Mouse (Mus musculus): ENCODE results near the gene Abcb6. TPM values are rescaled to one million over a fixed set of nuclear protein-coding genes. Genes with fewer than 3 reads are reported as not detected.

Abcb6 gene
- polyA plus RNA-seq (2014; fragmentation: Nextera tagmentation; extraction: Ambion mirVana) = 39.0 and 39.7 TPM in 2 replicates

DNA sequence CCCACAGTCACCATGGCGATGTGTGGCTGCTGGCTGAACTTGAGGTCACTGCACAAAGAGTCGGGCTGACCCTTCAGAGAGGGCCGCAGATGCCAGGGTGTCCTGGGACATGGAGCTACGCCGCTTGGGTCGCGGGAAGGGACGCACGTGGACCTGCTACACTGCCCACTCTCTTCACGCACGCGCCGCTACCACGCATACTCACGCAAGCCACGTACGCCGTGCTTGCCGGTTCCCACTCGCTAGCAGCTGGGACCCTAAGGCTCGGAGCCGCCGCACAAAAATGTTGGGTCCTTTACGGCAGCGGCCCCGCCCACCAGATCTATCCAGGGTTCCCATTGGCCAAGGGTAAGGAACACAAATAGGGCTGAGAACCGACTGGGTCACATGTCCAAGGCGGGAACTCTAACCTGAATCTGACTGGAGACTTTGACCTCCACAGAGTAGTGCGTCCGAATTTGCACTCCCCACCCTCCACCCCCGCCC lies at the start of gene Abcb6:
TSS of gene Abcb6 (minus strand) at position 288 of the 486 bp plus-strand sequence.
- ATAC-seq (ENCODE audit: low FRiP score) (peak; percentile 93), DNase-seq (ENCODE audit: low spot score) (peak; percentile 91)
- peak within 1 kb of the TSS; percentile 38; the same call in 1 of the 2 replicates for H3K27ac ChIP-seq
- H3K9ac ChIP-seq = peak within 1 kb of the TSS; percentile 61
- no peaks in the 10 kb centered on the region for H3K9me3 ChIP-seq (ENCODE audit: control insufficient read depth, low read length)
- H3K27me3 ChIP-seq (ENCODE audit: control insufficient read depth, insufficient read depth, low read length) = no peaks in the 10 kb centered on the region
- H3K4me2 ChIP-seq (replicated peaks) = peak within 1 kb of the TSS; percentile 89
- peaks cover 15% of the 10 kb centered on the region for H3K4me1 ChIP-seq (replicated peaks; ENCODE audit: control insufficient read depth, insufficient read depth, low read length)
- WGBS = under 1% methylated on average over 31 of the region's 31 CpGs
- peaks cover 65% of the 10 kb centered on the region for H3K36me3 ChIP-seq (replicated peaks; ENCODE audit: control insufficient read depth, insufficient read depth)
- H3K4me3 ChIP-seq (replicated peaks; ENCODE audit: low read length) = peak within 1 kb of the TSS; percentile 45

DNA sequence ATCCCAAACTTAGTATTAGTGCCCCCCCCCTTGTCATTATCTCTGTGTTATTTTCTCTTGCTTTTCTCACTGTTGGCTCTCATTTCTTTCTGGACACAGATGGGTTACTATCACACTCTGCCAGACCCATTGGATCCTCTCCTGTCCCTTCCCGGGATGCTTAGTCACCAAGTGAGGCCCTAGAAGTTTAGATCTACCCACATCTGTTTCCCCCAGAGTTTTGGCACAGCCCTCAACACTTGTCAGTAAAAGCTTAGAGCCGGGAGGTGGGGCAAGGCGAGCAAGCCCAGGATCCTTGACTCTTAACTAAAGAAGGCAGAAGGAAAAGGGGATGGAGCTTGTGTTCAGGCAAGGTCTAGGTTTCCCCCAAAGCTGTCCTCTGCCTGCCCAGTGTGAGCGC lies 49.0 kb upstream of the Abcb6 start:
- Histone ChIP-seq H3K27ac (no peak overlapping the region), H3K36me3 (replicated peaks; ENCODE audit: control insufficient read depth, insufficient read depth) (no peaks in the 10 kb centered on the region), H3K4me2 (replicated peaks) (no peak overlapping the region), H3K4me1 (replicated peaks; ENCODE audit: control insufficient read depth, insufficient read depth, low read length) (no peaks in the 10 kb centered on the region), H3K9me3 (ENCODE audit: control insufficient read depth, low read length) (no peaks in the 10 kb centered on the region), H3K4me3 (replicated peaks; ENCODE audit: low read length) (no peak overlapping the region), H3K27me3 (ENCODE audit: control insufficient read depth, insufficient read depth, low read length) (no peaks in the 10 kb centered on the region), H3K9ac (no peak overlapping the region)
- ATAC-seq (ENCODE audit: low FRiP score) (no peak), DNase-seq (ENCODE audit: low spot score) (no peak)
- WGBS = 79% methylated on average over 4 of the region's 4 CpGs

DNA sequence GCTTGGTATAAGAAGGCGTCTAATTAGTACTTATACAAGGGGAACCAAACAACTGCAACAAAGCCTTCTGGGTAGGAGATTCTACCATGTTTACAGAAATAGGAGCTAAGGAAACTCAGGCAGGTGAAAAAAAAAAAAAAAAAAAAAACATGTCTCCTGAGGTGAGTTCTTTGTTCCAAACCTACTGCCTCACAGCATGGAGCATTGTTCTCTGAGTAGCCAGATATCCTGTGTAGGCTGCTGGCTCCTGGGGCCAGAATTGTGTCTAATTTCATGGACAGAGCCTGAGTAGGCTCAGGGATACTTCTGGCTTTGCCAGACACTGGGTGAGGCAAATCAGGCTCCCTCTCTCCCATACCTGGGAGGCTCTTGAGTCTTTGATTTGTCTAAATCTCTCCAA lies 47.5 kb upstream of the Abcb6 start:
- Histone ChIP-seq H3K4me1 (replicated peaks; ENCODE audit: control insufficient read depth, insufficient read depth, low read length) (no peaks in the 10 kb centered on the region), H3K27me3 (ENCODE audit: control insufficient read depth, insufficient read depth, low read length) (peaks cover 4% of the 10 kb centered on the region; the same call in 1 of the 2 replicates), H3K27ac (no peak overlapping the region), H3K4me2 (replicated peaks) (no peak overlapping the region), H3K36me3 (replicated peaks; ENCODE audit: control insufficient read depth, insufficient read depth) (no peaks in the 10 kb centered on the region), H3K9ac (no peak overlapping the region), H3K4me3 (replicated peaks; ENCODE audit: low read length) (no peak overlapping the region), H3K9me3 (ENCODE audit: control insufficient read depth, low read length) (no peaks in the 10 kb centered on the region)
- 65% methylated on average over 1 of the region's 1 CpGs for WGBS
- DNase-seq (ENCODE audit: low spot score) (no peak), ATAC-seq (ENCODE audit: low FRiP score) (no peak)

DNA sequence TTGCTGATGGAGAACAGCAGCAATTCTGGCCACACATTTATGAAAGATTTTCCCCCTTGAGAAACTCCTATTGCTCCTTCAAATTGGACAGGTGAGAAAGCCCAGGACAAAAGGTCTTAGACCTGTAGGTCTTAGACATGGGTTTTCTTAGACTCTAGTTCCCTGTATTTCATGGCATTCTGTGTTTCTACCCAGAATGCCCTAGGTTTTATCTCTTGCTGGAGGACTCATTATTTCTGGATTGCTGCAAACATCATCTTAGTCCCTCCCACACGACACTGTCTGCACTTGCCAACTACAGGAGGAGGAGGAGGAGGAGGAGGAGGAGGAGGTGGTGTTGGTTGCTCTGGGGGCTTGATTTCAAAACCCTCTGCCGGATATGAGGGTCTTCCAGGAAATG lies 45.9 kb upstream of the Abcb6 start:
- H3K36me3 ChIP-seq (replicated peaks; ENCODE audit: control insufficient read depth, insufficient read depth) = no peaks in the 10 kb centered on the region

DNA sequence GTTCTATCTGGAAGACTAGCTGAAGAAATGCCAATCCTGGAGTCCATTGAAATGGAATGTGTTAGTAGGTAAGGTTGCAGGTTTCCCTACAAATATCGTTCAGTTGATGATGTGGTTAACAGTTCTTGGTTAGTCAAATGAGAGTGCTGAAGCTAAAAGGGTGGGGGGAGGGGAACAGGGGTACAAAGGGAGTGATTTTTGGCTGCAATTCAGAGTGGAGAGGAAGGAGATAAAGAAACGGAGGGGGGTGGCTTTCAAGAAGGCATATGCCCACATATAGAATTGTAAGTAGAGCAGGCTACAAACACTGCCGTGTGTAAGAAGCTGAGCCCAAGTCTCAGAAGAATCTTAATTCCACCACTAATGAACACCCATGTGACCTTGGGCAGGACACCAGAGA lies 45.3 kb upstream of the Abcb6 start:
- no peak overlapping the region for H3K4me3 ChIP-seq (replicated peaks; ENCODE audit: low read length)
- 72% methylated on average over 3 of the region's 3 CpGs for WGBS
- no peak overlapping the region for H3K27ac ChIP-seq
- no peak for ATAC-seq (ENCODE audit: low FRiP score)
- no peak overlapping the region for H3K4me2 ChIP-seq (replicated peaks)
- H3K9ac ChIP-seq = no peak overlapping the region
- H3K9me3 ChIP-seq (ENCODE audit: control insufficient read depth, low read length) = no peaks in the 10 kb centered on the region
- no peak for DNase-seq (ENCODE audit: low spot score)
- no peaks in the 10 kb centered on the region for H3K4me1 ChIP-seq (replicated peaks; ENCODE audit: control insufficient read depth, insufficient read depth, low read length)
- no peaks in the 10 kb centered on the region for H3K36me3 ChIP-seq (replicated peaks; ENCODE audit: control insufficient read depth, insufficient read depth)
- peaks cover 18% of the 10 kb centered on the region for H3K27me3 ChIP-seq (ENCODE audit: control insufficient read depth, insufficient read depth, low read length)

More for the DNA sequence above, 45.9 kb upstream of the Abcb6 start:
- Histone ChIP-seq H3K4me1 (replicated peaks; ENCODE audit: control insufficient read depth, insufficient read depth, low read length) (no peaks in the 10 kb centered on the region), H3K27me3 (ENCODE audit: control insufficient read depth, insufficient read depth, low read length) (peaks cover 11% of the 10 kb centered on the region), H3K4me3 (replicated peaks; ENCODE audit: low read length) (no peak overlapping the region), H3K4me2 (replicated peaks) (no peak overlapping the region), H3K9ac (no peak overlapping the region), H3K9me3 (ENCODE audit: control insufficient read depth, low read length) (no peaks in the 10 kb centered on the region), H3K27ac (no peak overlapping the region)
- 78% methylated on average over 2 of the region's 2 CpGs for WGBS
- ATAC-seq (ENCODE audit: low FRiP score) (no peak), DNase-seq (ENCODE audit: low spot score) (no peak)

DNA sequence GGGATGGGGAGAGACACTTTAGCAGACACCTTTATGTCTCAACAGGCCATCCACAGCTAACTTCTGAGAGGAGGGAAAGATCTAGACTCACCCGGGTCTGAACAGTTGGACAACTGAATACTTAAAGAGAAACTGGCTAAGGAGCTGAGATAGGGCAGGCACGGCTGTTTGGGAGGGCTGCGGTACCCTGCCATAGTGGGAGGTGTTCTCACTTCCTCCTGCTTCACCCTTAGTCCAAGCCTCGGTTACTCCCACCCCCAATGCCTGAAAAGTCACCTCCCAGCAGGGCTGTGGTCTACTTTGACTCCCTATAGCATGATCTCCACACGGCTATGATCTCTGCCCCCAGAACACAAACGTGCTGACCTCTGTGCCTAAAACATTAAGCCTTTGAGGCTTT lies 43.3 kb upstream of the Abcb6 start:
- Histone ChIP-seq H3K4me3 (replicated peaks; ENCODE audit: low read length) (no peak overlapping the region), H3K27me3 (ENCODE audit: control insufficient read depth, insufficient read depth, low read length) (peaks cover 37% of the 10 kb centered on the region), H3K9ac (no peak overlapping the region), H3K4me2 (replicated peaks) (no peak overlapping the region), H3K4me1 (replicated peaks; ENCODE audit: control insufficient read depth, insufficient read depth, low read length) (peaks cover 10% of the 10 kb centered on the region), H3K36me3 (replicated peaks; ENCODE audit: control insufficient read depth, insufficient read depth) (no peaks in the 10 kb centered on the region), H3K27ac (no peak overlapping the region), H3K9me3 (ENCODE audit: control insufficient read depth, low read length) (no peaks in the 10 kb centered on the region)
- ATAC-seq (ENCODE audit: low FRiP score) (no peak), DNase-seq (ENCODE audit: low spot score) (no peak)
- WGBS = 75% methylated on average over 6 of the region's 6 CpGs

DNA sequence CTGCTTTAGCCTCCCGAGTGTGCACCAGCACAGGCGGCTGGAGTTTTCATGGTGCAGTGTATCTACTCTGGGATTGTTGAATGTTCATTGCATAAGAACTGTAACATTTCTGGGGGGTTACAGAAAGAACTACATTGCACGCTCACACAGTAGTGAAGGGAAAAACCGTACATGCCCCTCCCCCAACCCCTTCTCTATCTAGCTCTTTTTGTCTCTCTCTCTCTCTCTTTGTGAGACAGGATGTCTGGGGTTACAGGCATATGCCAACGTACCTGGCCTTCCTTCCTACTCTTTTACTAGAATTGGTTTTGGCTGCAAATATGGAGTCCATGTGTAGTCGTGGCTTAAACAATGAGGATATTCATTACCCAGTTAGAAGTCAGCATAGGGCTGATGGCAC lies 42.7 kb upstream of the Abcb6 start:
- ATAC-seq (ENCODE audit: low FRiP score) = no peak
- DNase-seq (ENCODE audit: low spot score) = no peak
- H3K9me3 ChIP-seq (ENCODE audit: control insufficient read depth, low read length) = no peaks in the 10 kb centered on the region
- 83% methylated on average over 6 of the region's 6 CpGs for WGBS
- peaks cover 43% of the 10 kb centered on the region for H3K27me3 ChIP-seq (ENCODE audit: control insufficient read depth, insufficient read depth, low read length)
- H3K27ac ChIP-seq = no peak overlapping the region
- H3K4me3 ChIP-seq (replicated peaks; ENCODE audit: low read length) = no peak overlapping the region
- H3K4me2 ChIP-seq (replicated peaks) = no peak overlapping the region
- no peak overlapping the region for H3K9ac ChIP-seq
- H3K36me3 ChIP-seq (replicated peaks; ENCODE audit: control insufficient read depth, insufficient read depth) = no peaks in the 10 kb centered on the region
- H3K4me1 ChIP-seq (replicated peaks; ENCODE audit: control insufficient read depth, insufficient read depth, low read length) = peaks cover 13% of the 10 kb centered on the region

DNA sequence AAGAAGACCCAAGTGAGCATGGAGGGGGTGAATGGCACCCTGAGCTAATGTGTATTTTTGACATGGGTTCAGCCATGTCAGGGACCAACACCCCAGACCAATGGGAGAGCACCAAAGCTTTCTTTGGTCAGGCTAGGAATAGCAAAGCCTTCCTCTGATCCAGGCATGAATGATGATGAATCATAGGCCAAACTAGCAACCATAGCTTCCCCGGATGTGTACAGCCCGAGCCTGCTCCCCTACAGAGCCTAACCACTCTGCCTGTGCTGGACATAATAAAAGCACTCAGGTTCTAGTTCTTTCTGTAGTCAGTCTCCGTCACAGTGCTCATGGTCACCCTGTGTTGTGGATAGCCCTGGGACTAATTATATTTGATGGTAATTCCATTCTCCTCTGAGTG lies 41.3 kb upstream of the Abcb6 start:
- no peak overlapping the region for H3K27ac ChIP-seq
- no peak overlapping the region for H3K4me2 ChIP-seq (replicated peaks)
- ATAC-seq (ENCODE audit: low FRiP score) = no peak
- no peak for DNase-seq (ENCODE audit: low spot score)
- WGBS = 76% methylated on average over 3 of the region's 3 CpGs
- no peaks in the 10 kb centered on the region for H3K36me3 ChIP-seq (replicated peaks; ENCODE audit: control insufficient read depth, insufficient read depth)
- no peak overlapping the region for H3K9ac ChIP-seq
- H3K4me3 ChIP-seq (replicated peaks; ENCODE audit: low read length) = no peak overlapping the region
- peaks cover 56% of the 10 kb centered on the region for H3K27me3 ChIP-seq (ENCODE audit: control insufficient read depth, insufficient read depth, low read length)
- peaks cover 13% of the 10 kb centered on the region for H3K4me1 ChIP-seq (replicated peaks; ENCODE audit: control insufficient read depth, insufficient read depth, low read length)
- H3K9me3 ChIP-seq (ENCODE audit: control insufficient read depth, low read length) = no peaks in the 10 kb centered on the region

DNA sequence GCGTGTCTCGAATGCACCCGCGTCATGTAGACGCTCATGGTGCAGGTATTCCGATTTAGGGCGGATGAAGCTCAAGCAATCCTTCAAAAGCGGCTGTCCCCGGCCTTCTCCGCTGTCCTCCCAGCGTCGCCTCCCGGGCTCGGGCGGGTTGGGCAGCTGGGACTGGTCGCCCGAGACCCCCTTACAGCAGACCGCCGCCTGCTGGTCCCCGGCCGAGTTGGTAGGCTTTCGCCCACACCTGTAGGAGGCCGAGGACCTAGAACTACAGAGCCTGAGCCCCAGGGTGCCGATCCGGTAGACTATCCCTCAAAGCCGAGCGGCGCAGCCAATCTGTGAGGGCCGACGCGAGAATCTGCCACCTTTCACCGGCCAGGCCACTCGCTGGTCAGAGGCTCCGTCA lies 39.3 kb upstream of the Abcb6 start, which contains the start of gene Tuba4a:
TSS of gene Tuba4a (minus strand) at position 335 of the 400 bp plus-strand sequence.
- H3K4me2 ChIP-seq (replicated peaks) = peak within 1 kb of the TSS; percentile 89
- peaks cover 10% of the 10 kb centered on the region for H3K36me3 ChIP-seq (replicated peaks; ENCODE audit: control insufficient read depth, insufficient read depth)
- H3K9ac ChIP-seq = peak within 1 kb of the TSS; percentile 58
- no peak within 1 kb of the TSS for H3K27ac ChIP-seq
- no peaks in the 10 kb centered on the region for H3K9me3 ChIP-seq (ENCODE audit: control insufficient read depth, low read length)
- under 1% methylated on average over 34 of the region's 34 CpGs for WGBS
- peak; percentile 69 for ATAC-seq (ENCODE audit: low FRiP score)
- DNase-seq (ENCODE audit: low spot score) = no peak
- H3K4me3 ChIP-seq (replicated peaks; ENCODE audit: low read length) = peak within 1 kb of the TSS; percentile 53
- H3K4me1 ChIP-seq (replicated peaks; ENCODE audit: control insufficient read depth, insufficient read depth, low read length) = peaks cover 13% of the 10 kb centered on the region
- peaks cover 61% of the 10 kb centered on the region for H3K27me3 ChIP-seq (ENCODE audit: control insufficient read depth, insufficient read depth, low read length)

DNA sequence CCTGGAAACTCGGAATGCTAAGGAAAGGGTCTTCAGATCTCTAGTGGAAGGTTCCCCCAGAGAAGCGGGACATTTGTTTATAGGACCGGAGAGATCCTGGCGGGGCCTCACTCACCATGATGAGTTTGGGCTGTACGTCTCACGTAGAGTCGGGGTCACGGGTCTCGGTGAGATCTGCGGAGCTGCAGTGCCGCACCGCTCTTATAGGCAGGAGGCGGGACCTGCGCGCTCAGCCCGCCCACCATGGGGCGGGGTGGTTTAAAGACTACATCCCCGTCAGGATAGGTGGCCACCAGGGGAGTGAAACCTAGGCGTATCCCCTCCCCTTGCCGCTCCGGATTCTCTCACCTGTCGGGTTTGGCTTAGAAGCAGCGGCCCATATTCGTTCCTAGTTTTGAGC lies 38.9 kb upstream of the Abcb6 start:
- H3K27ac ChIP-seq = no peak overlapping the region
- H3K9me3 ChIP-seq (ENCODE audit: control insufficient read depth, low read length) = no peaks in the 10 kb centered on the region
- peak overlapping the region; percentile 53 for H3K4me3 ChIP-seq (replicated peaks; ENCODE audit: low read length)
- peaks cover 13% of the 10 kb centered on the region for H3K4me1 ChIP-seq (replicated peaks; ENCODE audit: control insufficient read depth, insufficient read depth, low read length)
- WGBS = under 1% methylated on average over 24 of the region's 24 CpGs
- peak; percentile 75 for DNase-seq (ENCODE audit: low spot score)
- peak; percentile 82 for ATAC-seq (ENCODE audit: low FRiP score)
- H3K4me2 ChIP-seq (replicated peaks) = peak overlapping the region; percentile 89
- H3K27me3 ChIP-seq (ENCODE audit: control insufficient read depth, insufficient read depth, low read length) = peaks cover 61% of the 10 kb centered on the region
- peaks cover 14% of the 10 kb centered on the region for H3K36me3 ChIP-seq (replicated peaks; ENCODE audit: control insufficient read depth, insufficient read depth)
- H3K9ac ChIP-seq = peak overlapping the region; percentile 58

All from hindbrain, embryonic 14.5 days (tissue).